Mouse (Mus musculus) inflammation-experienced regulatory T-cells, adult 6 months (primary cell): Measurements from ENCODE around the gene Etl4. TPM values are rescaled to one million over a fixed set of nuclear protein-coding genes. Genes with fewer than 3 reads are reported as not detected.
"Not testable (repeated sequence)": the region's sequence is repeated elsewhere in the genome, so short reads cannot be mapped to it uniquely, and the experiment has no call there.

ENCODE experiments used
- ATAC-seq: one replicate; pipeline ENCODE4 v1.8.0; 2017
- polyA plus RNA-seq, 3 experiments: library from polyadenylated mRNA; unstranded; fragments of 100-300 nt; shearing (Covaris generic); gene quantifications; one replicate each; pipeline ENCODE4 v1.2.1; 2017

The Etl4 gene
- polyA plus RNA-seq, 3 experiments from 2014 or later, result 0.40 TPM; not detected in 2

- ATAC-seq, result no peak
Measured at GRCm38 (mm10) chr2:20167566-20167965, 258.0 kb downstream of the Etl4 start.

GRCm38 (mm10) chr2:20168156-20168555 lies 258.6 kb downstream of the Etl4 start:
- ATAC-seq, result no peak

GRCm38 (mm10) chr2:20176456-20177184 lies 267.0 kb downstream of the Etl4 start:
- not testable (repeated sequence) for ATAC-seq

- ATAC-seq, result not testable (repeated sequence)
Measured at GRCm38 (mm10) chr2:20177236-20177635, 267.7 kb downstream of the Etl4 start.

- ATAC-seq, result not testable (repeated sequence)
Measured at GRCm38 (mm10) chr2:20180561-20180960, 271.0 kb downstream of the Etl4 start.

- ATAC-seq, result not testable (repeated sequence)
Measured at GRCm38 (mm10) chr2:20187223-20187622, 277.6 kb downstream of the Etl4 start.

- ATAC-seq, result no peak
Measured at GRCm38 (mm10) chr2:20203011-20203410, 293.4 kb downstream of the Etl4 start.

GRCm38 (mm10) chr2:20206647-20207046 lies 297.1 kb downstream of the Etl4 start:
- no peak for ATAC-seq

- ATAC-seq, result no peak
Measured at GRCm38 (mm10) chr2:20208683-20209194, 299.2 kb downstream of the Etl4 start.

GRCm38 (mm10) chr2:20209359-20209758 lies 299.8 kb downstream of the Etl4 start:
- no peak for ATAC-seq

GRCm38 (mm10) chr2:20216275-20216674 lies 306.7 kb downstream of the Etl4 start:
- no peak for ATAC-seq

GRCm38 (mm10) chr2:20216686-20217437 lies 307.3 kb downstream of the Etl4 start:
- ATAC-seq, result no peak

- ATAC-seq, result no peak
Measured at GRCm38 (mm10) chr2:20231371-20231770, 321.8 kb downstream of the Etl4 start.

- no peak for ATAC-seq
Measured at GRCm38 (mm10) chr2:20248043-20248664, 338.6 kb downstream of the Etl4 start.

- ATAC-seq, result no peak
Measured at GRCm38 (mm10) chr2:20249403-20249802, 339.8 kb downstream of the Etl4 start.

- ATAC-seq, result no peak
Measured at GRCm38 (mm10) chr2:20276124-20276523, 366.5 kb downstream of the Etl4 start.

GRCm38 (mm10) chr2:20281903-20282302 lies 372.3 kb downstream of the Etl4 start:
- no peak for ATAC-seq

- ATAC-seq, result no peak
Measured at GRCm38 (mm10) chr2:20284425-20284824, 374.8 kb downstream of the Etl4 start.

GRCm38 (mm10) chr2:20290982-20291740 lies 381.6 kb downstream of the Etl4 start:
- no peak for ATAC-seq

GRCm38 (mm10) chr2:20291741-20292110 lies 382.1 kb downstream of the Etl4 start:
- no peak for ATAC-seq

- ATAC-seq, result no peak
Measured at GRCm38 (mm10) chr2:20293336-20293735, 383.8 kb downstream of the Etl4 start.

GRCm38 (mm10) chr2:20294596-20294995 lies 385.0 kb downstream of the Etl4 start:
- ATAC-seq, result no peak

- no peak for ATAC-seq
Measured at GRCm38 (mm10) chr2:20302517-20302916, 392.9 kb downstream of the Etl4 start.
